Mouse (Mus musculus) liver, embryonic 13.5 days (tissue): Measurements from ENCODE around the gene Cmah. TPM values are rescaled to one million over a fixed set of nuclear protein-coding genes. Genes with fewer than 3 reads are reported as not detected.

Source experiments
- ATAC-seq: fragments of 200-750 bp; cut with Nextera tagmentation; 2 replicates; pipeline ENCODE4 v1.8.0; 2017; ENCODE audit warnings: low read depth, mild to moderate bottlenecking, moderate number of reproducible peaks, moderate library complexity
- DNase-seq: peaks from one replicate; pipeline ENCODE4 v3.0.0; 2022
- H3K27ac ChIP-seq: fragments of 300-500 bp; sonication (generic); 2 replicates; pipeline ENCODE4 v1.5.1; 2015; ENCODE audit warnings: moderate library complexity, mild to moderate bottlenecking, inconsistent platforms
- H3K27me3 ChIP-seq: fragments of 300-500 bp; sonication (generic); 2 replicates; pipeline ENCODE4 v1.6.1; 2015; ENCODE audit warnings: mild to moderate bottlenecking, inconsistent platforms
- H3K36me3 ChIP-seq: fragments of 300-500 bp; sonication (generic); 2 replicates; pipeline ENCODE4 v1.6.1; 2015; ENCODE audit warnings: mild to moderate bottlenecking, inconsistent platforms
- H3K4me1 ChIP-seq: fragments of 300-500 bp; sonication (generic); replicated peaks from 2 replicates; pipeline ENCODE4 v1.6.1; 2015; ENCODE audit warnings: inconsistent platforms
- H3K4me2 ChIP-seq: fragments of 300-500 bp; sonication (generic); 2 replicates; pipeline ENCODE4 v1.6.1; 2015; ENCODE audit warnings: inconsistent platforms, mild to moderate bottlenecking, moderate library complexity
- H3K4me3 ChIP-seq: fragments of 300-500 bp; sonication (generic); replicated peaks from 2 replicates; pipeline ENCODE4 v1.5.1; 2015; ENCODE audit warnings: mild to moderate bottlenecking, inconsistent platforms
- H3K9ac ChIP-seq: fragments of 300-500 bp; sonication (generic); 2 replicates; pipeline ENCODE4 v1.6.1; 2015; ENCODE audit warnings: mild to moderate bottlenecking, inconsistent platforms
- H3K9me3 ChIP-seq: fragments of 300-500 bp; sonication (generic); replicated peaks from 2 replicates; pipeline ENCODE4 v1.6.1; 2016; ENCODE audit warnings: inconsistent platforms
- WGBS: fragments of 180-500 bp; shearing (Covaris S2); methylation state at CpG from one replicate; pipeline ENCODE4 v1.1.7; 2015; ENCODE audit not compliant: insufficient replicate concordance; 5-methylcytosine and 5-hydroxymethylcytosine counted together
- polyA plus RNA-seq: library from polyadenylated mRNA; unstranded; fragments of >200 nt; fragmentation: Nextera tagmentation; extraction: Ambion mirVana; gene quantifications from 2 replicates; pipeline ENCODE4 v1.2.1, GENCODE M21; 2015

Gene Cmah
- polyA plus RNA-seq, 1 experiment from 2014 or later: 1.0 TPM

GRCm38 (mm10) chr13:24448578-24448977, 121.4 kb downstream of the Cmah start:
- Histone ChIP-seq H3K9me3 (no peaks in the 10 kb centered on the region), H3K27me3 (no peaks in the 10 kb centered on the region), H3K9ac (no peak overlapping the region), H3K27ac (no peak overlapping the region), H3K4me3 (no peak overlapping the region), H3K4me2 (no peak overlapping the region), H3K36me3 (no peaks in the 10 kb centered on the region), H3K4me1 (peaks cover 28% of the 10 kb centered on the region)
- WGBS: 52% methylated on average over 6 of the region's 6 CpGs
- DNase-seq (no peak), ATAC-seq (no peak)

DNA sequence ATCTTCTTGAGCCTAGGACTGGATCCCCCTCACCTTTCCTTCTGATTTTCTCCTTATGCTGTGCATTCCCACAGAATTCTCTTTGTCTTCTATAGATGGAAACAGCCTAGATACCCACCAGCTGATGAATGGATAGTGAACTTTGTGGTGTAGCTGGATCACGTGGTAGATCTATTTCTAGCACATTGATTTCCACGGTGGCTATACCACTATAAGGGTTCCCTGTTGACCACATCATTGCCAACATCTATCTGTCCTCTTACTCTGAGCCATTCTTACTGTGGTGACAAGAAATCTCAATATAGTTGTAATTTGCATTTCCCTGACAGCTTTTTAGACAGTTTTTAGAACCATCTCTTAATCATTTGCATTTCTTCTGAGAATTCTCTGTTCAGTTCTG, 124.3 kb downstream of the Cmah start:
- H3K27ac ChIP-seq: no peak overlapping the region
- 32% methylated on average over 2 of the region's 2 CpGs for WGBS

GRCm38 (mm10) chr13:24453737-24454136, 126.5 kb downstream of the Cmah start:
- 88% methylated on average over 5 of the region's 5 CpGs for WGBS
- Histone ChIP-seq H3K4me1 (peaks cover 8% of the 10 kb centered on the region; the same call in 1 of the 2 replicates), H3K27me3 (no peaks in the 10 kb centered on the region), H3K4me3 (no peak overlapping the region), H3K4me2 (no peak overlapping the region), H3K9ac (no peak overlapping the region), H3K36me3 (no peaks in the 10 kb centered on the region), H3K9me3 (no peaks in the 10 kb centered on the region), H3K27ac (no peak overlapping the region)
- DNase-seq (no peak), ATAC-seq (no peak)

More for the DNA sequence above, 124.3 kb downstream of the Cmah start:
- Histone ChIP-seq H3K27me3 (no peaks in the 10 kb centered on the region), H3K4me1 (peaks cover 12% of the 10 kb centered on the region), H3K9ac (no peak overlapping the region), H3K4me2 (no peak overlapping the region), H3K36me3 (no peaks in the 10 kb centered on the region), H3K9me3 (no peaks in the 10 kb centered on the region), H3K4me3 (no peak overlapping the region)
- ATAC-seq (no peak), DNase-seq (no peak)

DNA sequence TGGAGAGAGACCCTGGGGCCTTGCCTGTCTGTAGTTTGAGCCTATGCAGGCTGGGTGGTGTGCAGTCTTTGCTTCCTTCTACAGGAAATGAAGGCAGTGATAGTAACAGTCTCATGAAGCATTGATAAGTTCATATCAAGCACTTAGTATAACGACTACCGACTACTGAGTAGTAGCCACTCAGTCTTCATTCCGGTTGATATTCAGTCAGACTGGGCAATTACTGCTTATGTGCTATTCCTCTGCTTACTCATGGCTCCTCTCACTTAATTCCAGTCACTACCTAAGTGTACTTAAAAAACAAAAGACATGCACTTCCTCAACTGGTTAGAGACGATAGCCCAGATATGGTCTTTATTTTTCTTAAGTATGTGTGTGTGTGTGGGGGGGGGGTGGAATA, 129.2 kb downstream of the Cmah start:
- WGBS: 19% methylated on average over 4 of the region's 4 CpGs
- Histone ChIP-seq H3K27me3 (no peaks in the 10 kb centered on the region), H3K9me3 (no peaks in the 10 kb centered on the region), H3K9ac (no peak overlapping the region), H3K27ac (no peak overlapping the region), H3K4me3 (no peak overlapping the region), H3K4me1 (peaks cover 8% of the 10 kb centered on the region; the same call in 1 of the 2 replicates), H3K4me2 (no peak overlapping the region), H3K36me3 (no peaks in the 10 kb centered on the region)
- DNase-seq (no peak), ATAC-seq (no peak)

DNA sequence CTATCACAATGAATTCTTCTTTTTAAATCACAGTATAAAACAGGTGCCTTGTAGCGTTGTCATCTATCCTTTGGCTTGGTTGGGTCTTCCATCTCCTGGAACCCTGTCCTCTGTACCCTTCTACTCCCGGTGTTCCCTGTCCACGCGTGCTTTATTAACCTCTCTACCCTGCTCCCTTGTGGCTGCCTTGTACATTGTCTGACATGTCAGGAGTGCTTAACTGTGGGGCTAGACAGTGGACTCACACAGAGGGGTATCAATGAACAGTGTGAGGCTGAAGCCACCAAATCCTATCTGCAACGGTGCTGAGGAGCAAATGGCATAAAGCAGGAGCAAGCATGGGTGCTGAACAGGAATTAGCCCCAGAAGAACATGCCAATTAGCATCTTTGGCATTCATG, 133.3 kb downstream of the Cmah start:
- no peaks in the 10 kb centered on the region for H3K27me3 ChIP-seq
- no peak overlapping the region for H3K27ac ChIP-seq
- WGBS: 80% methylated on average over 5 of the region's 5 CpGs
- H3K9ac ChIP-seq: no peak overlapping the region
- DNase-seq: no peak
- no peaks in the 10 kb centered on the region for H3K9me3 ChIP-seq
- peaks cover 27% of the 10 kb centered on the region for H3K4me1 ChIP-seq
- H3K36me3 ChIP-seq: no peaks in the 10 kb centered on the region
- H3K4me3 ChIP-seq: no peak overlapping the region
- H3K4me2 ChIP-seq: no peak overlapping the region
- ATAC-seq: no peak

GRCm38 (mm10) chr13:24463767-24464166, 136.6 kb downstream of the Cmah start:
- Histone ChIP-seq H3K4me3 (no peak overlapping the region), H3K27ac (no peak overlapping the region), H3K27me3 (no peaks in the 10 kb centered on the region), H3K4me1 (peaks cover 40% of the 10 kb centered on the region), H3K36me3 (no peaks in the 10 kb centered on the region), H3K4me2 (no peak overlapping the region), H3K9me3 (no peaks in the 10 kb centered on the region), H3K9ac (no peak overlapping the region)
- no peak for DNase-seq
- ATAC-seq: 0 out of 2 replicates have a peak, but pooled peaks have one; percentile 46
- 23% methylated on average over 7 of the region's 7 CpGs for whole genome bisulfite sequencing

DNA sequence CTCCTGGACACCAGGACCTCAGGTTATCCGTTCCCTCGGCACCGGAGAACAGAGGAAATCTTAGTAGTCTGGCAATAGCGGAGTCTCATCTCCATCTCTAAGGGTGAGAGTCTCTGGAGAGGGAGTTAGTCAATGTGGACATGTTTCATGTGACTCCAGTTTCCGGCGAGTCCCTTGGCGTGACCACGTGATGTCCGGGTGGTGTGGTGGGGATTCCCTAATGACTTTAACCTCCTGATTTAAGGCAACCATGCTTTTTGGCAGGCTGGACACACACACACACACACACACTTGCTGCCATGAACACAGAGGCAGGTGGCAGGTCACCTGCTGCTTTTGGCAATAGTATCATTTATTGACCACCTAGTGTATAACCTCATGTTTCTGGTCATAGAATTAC, 138.8 kb downstream of the Cmah start:
- Histone ChIP-seq H3K4me2 (no peak overlapping the region), H3K27me3 (no peaks in the 10 kb centered on the region), H3K36me3 (no peaks in the 10 kb centered on the region), H3K27ac (no peak overlapping the region), H3K9ac (no peak overlapping the region), H3K4me3 (no peak overlapping the region), H3K9me3 (no peaks in the 10 kb centered on the region), H3K4me1 (peaks cover 40% of the 10 kb centered on the region)
- WGBS: 86% methylated on average over 9 of the region's 9 CpGs
- no peak for ATAC-seq
- DNase-seq: no peak

DNA sequence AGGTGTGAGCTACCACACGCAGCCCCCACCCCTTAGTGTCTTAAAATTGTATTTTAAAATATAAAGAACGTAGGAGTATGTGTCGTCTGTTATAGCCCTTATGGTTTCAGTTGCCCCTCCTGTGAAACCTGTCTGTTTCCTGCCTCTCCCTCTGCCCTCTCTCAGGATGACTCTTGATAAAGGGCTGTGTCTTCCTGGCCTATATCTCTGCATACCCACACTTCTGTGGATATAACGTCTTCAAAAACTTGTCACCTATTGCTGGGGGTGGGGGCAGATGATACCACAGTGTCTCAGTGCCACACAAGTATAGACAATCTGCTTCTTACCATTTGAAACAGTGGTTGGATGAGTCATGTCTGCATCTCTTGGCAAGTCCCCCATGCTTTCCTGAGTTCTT, 140.6 kb downstream of the Cmah start:
- H3K4me3 ChIP-seq: no peak overlapping the region
- no peaks in the 10 kb centered on the region for H3K9me3 ChIP-seq
- H3K36me3 ChIP-seq: no peaks in the 10 kb centered on the region
- H3K4me2 ChIP-seq: no peak overlapping the region
- 15% methylated on average over 4 of the region's 4 CpGs for WGBS
- ATAC-seq (peak; percentile 80), DNase-seq (peak; percentile 18)
- H3K4me1 ChIP-seq: peaks cover 33% of the 10 kb centered on the region
- H3K9ac ChIP-seq: no peak overlapping the region
- no peaks in the 10 kb centered on the region for H3K27me3 ChIP-seq
- peak overlapping the region; percentile 6; the same call in 1 of the 2 replicates for H3K27ac ChIP-seq

GRCm38 (mm10) chr13:24477564-24477963, 150.4 kb downstream of the Cmah start:
- no peaks in the 10 kb centered on the region for H3K27me3 ChIP-seq
- H3K4me2 ChIP-seq: no peak overlapping the region
- 23% methylated on average over 5 of the region's 5 CpGs for WGBS
- no peaks in the 10 kb centered on the region for H3K36me3 ChIP-seq
- no peak overlapping the region for H3K27ac ChIP-seq
- no peak overlapping the region for H3K4me3 ChIP-seq
- no peak for ATAC-seq
- H3K9me3 ChIP-seq: no peaks in the 10 kb centered on the region
- H3K9ac ChIP-seq: no peak overlapping the region
- no peak for DNase-seq
- no peaks in the 10 kb centered on the region; the same call in 1 of the 2 replicates for H3K4me1 ChIP-seq

GRCm38 (mm10) chr13:24479516-24479915, 152.3 kb downstream of the Cmah start:
- no peak for ATAC-seq
- H3K27me3 ChIP-seq: no peaks in the 10 kb centered on the region
- no peaks in the 10 kb centered on the region; the same call in 1 of the 2 replicates for H3K4me1 ChIP-seq
- WGBS: 72% methylated on average over 2 of the region's 2 CpGs
- DNase-seq: no peak
- no peak overlapping the region for H3K9ac ChIP-seq
- no peak overlapping the region for H3K4me2 ChIP-seq
- no peaks in the 10 kb centered on the region for H3K36me3 ChIP-seq
- H3K4me3 ChIP-seq: no peak overlapping the region
- H3K27ac ChIP-seq: no peak overlapping the region
- H3K9me3 ChIP-seq: no peaks in the 10 kb centered on the region

DNA sequence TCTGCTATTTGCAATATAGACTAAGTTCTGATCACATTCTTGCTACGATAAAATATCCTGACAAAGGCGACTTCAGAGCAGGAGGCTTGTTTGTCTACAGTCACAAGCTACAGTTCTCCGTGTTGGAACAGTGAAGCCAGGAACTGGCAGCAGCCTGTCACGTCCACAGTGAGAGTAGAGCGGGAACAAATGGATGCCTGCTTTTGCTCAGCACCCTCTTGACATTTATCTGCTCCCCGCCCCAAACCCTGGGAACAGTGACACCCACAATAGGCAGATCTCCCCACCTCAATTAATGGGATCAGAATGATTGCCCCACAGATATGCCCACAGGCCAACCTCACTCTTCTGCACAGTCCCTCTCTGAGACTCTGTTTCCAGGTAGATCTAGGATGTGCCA, 153.6 kb downstream of the Cmah start:
- no peak for ATAC-seq
- Histone ChIP-seq H3K4me2 (no peak overlapping the region), H3K36me3 (no peaks in the 10 kb centered on the region), H3K27ac (no peak overlapping the region), H3K27me3 (no peaks in the 10 kb centered on the region), H3K4me1 (peaks cover 4% of the 10 kb centered on the region), H3K4me3 (no peak overlapping the region), H3K9ac (no peak overlapping the region), H3K9me3 (no peaks in the 10 kb centered on the region)
- WGBS: 68% methylated on average over 6 of the region's 6 CpGs
- DNase-seq: no peak

GRCm38 (mm10) chr13:24481615-24482295, 154.6 kb downstream of the Cmah start:
- no peaks in the 10 kb centered on the region for H3K27me3 ChIP-seq
- H3K9ac ChIP-seq: no peak overlapping the region
- 49% methylated on average over 10 of the region's 10 CpGs for WGBS
- no peaks in the 10 kb centered on the region for H3K9me3 ChIP-seq
- H3K4me3 ChIP-seq: no peak overlapping the region
- H3K4me1 ChIP-seq: peaks cover 13% of the 10 kb centered on the region
- no peaks in the 10 kb centered on the region for H3K36me3 ChIP-seq
- no peak overlapping the region for H3K4me2 ChIP-seq
- ATAC-seq (no peak), DNase-seq (no peak)
- H3K27ac ChIP-seq: no peak overlapping the region
